Mouse (Mus musculus): Measurements from ENCODE around the gene Batf3.

The Batf3 gene

DNA sequence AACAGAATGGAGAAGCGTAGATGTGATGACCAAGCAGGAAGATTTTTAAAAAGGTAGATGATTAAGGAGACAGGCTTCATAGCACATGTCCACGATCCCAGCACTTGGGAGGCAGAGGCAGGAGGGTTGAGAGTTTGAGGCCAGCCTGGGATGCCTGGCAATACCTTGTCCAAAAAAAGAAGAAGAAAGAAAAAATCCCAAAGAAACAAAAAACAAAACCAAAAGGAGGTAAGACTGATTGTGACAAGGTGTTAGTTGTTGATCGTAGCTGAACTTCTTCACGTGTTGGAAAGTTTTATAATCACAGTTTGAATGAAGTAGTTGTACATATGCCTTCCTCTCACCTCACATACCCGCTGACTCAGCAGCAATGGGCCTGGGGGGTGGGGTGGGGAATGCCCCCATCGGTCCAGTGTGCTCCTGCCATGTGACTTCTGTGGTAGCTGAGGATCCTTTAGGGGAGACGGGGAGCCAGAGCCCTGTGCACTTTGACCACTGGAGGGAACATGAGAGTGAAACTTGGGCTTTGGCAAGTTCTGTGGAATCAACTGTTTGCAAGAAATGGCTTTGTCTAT, 11.3 kb upstream of the Batf3 start:
- DNase-seq (ENCODE audit: low read depth, low spot score): no peak

DNA sequence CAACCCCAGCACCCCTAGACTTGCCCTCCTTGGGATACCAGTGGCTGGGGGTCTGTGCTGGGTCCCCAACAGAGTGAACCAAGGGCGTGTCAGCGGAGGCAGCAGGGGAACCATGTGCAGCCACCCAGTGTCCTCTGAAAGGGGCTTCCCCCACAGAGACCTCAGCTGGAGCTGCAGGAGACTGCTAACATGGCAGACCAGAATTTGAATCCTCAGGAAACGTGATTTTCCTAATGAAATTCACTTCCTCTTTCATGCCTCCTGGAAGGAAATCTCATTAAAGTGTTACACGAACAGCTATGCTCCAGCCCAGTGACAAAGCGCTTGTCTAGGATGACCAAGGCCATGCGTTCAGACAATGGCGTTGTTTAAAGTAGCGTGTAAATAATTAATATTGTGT, 10.7 kb upstream of the Batf3 start:
- DNase-seq (ENCODE audit: low read depth, low spot score): no peak

- DNase-seq (ENCODE audit: low read depth, low spot score): no peak
Observed at GRCm38 (mm10) chr1:191087955-191088354, 9.7 kb upstream of the Batf3 start.

DNA sequence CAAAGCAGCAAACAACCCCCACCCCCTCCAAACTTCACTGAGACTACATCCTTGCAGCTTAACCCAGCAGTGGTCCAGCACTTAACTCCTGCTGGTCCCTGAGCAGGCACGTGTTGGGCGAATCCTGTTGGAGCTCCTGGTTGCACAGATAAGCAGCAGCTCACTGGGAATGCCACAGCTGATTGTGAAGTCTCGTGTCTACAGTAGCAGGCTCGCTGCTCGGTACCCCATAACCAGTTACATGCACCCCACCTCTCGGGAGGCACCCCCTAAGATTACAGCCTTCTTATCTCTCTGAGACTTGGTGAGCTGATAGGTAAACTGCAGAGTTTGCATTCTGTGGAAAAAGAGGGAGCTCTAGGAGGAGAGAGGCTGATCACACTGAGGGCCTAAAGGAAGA, 8.3 kb upstream of the Batf3 start:
- DNase-seq (ENCODE audit: low read depth, low spot score): no peak

- DNase-seq (ENCODE audit: low read depth, low spot score): no peak
Observed at GRCm38 (mm10) chr1:191092050-191092449, 5.6 kb upstream of the Batf3 start.

DNA sequence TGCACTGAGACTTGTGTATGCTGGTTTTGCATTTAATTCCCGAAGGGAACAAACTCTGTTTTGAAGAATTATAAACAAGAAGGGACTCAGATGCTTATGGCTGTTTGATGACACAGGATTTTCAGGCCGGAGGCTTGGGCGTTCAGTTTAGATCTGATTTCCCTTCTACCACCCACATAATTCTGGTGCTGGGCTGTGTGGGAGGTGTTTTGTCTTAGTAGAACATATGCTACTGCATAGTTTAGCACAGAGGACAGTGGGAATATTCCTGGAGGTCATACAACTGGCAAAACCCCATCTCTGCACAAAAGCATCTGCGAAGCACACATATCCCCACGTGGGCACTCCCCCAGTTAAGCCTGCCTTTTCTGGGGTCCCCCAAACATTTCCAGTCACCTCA, 4.1 kb upstream of the Batf3 start:
- no peak for DNase-seq (ENCODE audit: low read depth, low spot score)

GRCm38 (mm10) chr1:191095019-191095418, 2.6 kb upstream of the Batf3 start:
- DNase-seq (ENCODE audit: low read depth, low spot score): no peak

DNA sequence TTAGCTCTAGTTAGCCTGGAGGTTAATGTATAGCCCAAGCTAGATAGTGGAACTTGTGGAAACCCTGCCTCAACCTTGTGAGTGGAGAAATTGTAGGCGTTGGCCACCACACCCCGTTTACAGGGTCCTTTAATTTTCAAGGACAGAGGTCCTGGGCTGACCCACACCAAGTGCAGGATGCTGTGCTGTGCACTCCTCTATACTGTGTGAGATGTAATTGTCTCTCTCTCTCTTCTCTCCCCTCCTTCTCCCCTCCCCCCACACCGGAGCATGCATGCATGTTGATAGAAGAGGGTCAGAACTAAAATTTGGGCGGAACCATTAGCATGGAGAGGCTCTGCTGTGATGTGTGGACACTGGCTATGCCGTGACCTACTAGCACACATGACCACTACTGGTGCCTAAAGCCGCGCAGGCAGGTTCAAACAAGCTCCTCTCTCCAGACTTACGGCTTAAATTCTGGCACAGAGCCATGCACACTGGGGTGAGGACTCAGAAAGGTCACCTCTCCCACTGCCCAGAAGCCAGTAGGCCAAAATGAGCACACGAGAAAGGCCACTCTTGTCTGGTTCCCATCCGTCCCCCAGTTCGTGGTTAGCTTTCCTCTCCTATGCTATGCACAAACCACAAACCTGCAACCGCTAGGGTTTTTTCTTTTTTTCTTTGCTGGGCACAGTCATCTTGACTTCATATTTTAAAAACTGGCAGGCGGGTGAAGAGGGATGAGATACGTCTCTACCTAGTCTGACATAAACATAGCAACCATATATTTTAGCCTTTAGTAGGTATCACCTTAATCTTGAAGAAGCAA, 571 bp upstream of the Batf3 start:
- DNase-seq (ENCODE audit: low read depth, low spot score): peak; percentile 4

DNA sequence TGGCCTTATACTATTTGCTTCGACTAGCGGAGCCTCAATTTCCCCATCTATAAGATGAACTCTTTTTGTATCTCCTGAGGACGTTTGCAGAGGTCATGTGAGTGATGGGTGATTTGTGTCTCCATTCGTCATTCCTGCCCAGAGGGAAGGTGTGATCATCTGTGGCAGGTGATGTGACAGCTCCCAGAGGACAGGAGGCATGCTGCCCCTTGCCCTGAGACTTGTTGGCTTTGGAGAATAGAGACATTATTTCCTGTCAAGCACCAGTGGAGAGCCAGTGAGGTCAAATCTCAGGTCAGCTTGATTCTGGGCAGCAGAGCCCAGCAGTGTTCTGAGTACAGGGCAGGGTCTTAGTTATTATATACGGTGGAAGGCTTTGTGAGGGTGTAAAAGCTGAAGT, 1.5 kb downstream of the Batf3 start:
- DNase-seq (ENCODE audit: low read depth, low spot score): no peak

DNA sequence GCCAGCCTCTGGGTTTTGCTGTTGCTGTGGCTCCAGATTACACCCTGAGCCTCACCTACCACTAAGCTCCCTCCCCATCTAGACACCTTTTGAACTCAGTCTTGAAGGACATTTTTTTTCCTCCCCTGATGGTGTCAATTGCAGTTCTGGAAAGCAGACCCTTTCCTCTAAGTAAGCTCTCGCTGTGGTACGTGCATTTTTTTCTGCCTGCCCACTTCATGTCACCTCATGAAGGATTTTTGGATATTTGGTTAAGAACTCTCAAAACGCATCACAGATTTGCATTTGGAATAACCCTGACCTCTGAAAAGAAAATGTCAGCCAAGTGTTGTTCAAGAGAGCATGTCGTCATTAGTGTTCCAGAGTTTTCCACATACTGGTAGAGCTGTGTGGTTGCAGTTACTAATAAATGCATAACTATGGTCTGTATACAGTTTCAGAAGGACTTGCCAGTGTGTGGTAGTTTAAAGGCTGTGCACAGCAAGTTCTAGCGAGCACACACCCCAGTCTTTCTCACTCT, 2.2 kb downstream of the Batf3 start:
- no peak for DNase-seq (ENCODE audit: low read depth, low spot score)

- no peak for DNase-seq (ENCODE audit: low read depth, low spot score)
Observed at GRCm38 (mm10) chr1:191102730-191103370, 5.2 kb downstream of the Batf3 start.

GRCm38 (mm10) chr1:191105246-191105645, 7.6 kb downstream of the Batf3 start:
- DNase-seq (ENCODE audit: low read depth, low spot score): no peak

- no peak for DNase-seq (ENCODE audit: low read depth, low spot score)
Observed at GRCm38 (mm10) chr1:191107306-191107705, 9.7 kb downstream of the Batf3 start.

DNA sequence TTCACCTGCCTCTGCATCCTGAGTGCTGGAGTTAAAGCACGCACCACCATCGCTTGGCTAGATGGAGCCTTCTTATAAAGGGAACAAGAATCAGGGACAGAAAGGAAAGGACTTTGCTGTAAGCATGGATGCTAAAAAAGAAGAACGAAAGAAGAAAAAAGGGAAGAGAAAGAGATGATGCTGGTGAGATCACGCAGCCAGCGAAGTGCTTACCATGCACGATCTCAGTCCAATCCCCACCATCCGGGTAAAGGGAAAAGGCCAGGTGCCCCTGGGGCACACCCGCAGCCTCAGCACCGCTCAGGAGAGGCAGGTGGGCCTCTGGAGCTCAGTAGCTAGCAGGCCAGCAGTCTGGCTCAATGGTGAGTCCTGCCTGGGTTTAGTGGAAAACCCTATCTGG, 12.3 kb downstream of the Batf3 start:
- DNase-seq (ENCODE audit: low read depth, low spot score): no peak

GRCm38 (mm10) chr1:191111146-191111545, 13.5 kb downstream of the Batf3 start:
- DNase-seq (ENCODE audit: low read depth, low spot score): no peak

- DNase-seq (ENCODE audit: low read depth, low spot score): no peak
Observed at GRCm38 (mm10) chr1:191114868-191115267, 17.2 kb downstream of the Batf3 start.

DNA sequence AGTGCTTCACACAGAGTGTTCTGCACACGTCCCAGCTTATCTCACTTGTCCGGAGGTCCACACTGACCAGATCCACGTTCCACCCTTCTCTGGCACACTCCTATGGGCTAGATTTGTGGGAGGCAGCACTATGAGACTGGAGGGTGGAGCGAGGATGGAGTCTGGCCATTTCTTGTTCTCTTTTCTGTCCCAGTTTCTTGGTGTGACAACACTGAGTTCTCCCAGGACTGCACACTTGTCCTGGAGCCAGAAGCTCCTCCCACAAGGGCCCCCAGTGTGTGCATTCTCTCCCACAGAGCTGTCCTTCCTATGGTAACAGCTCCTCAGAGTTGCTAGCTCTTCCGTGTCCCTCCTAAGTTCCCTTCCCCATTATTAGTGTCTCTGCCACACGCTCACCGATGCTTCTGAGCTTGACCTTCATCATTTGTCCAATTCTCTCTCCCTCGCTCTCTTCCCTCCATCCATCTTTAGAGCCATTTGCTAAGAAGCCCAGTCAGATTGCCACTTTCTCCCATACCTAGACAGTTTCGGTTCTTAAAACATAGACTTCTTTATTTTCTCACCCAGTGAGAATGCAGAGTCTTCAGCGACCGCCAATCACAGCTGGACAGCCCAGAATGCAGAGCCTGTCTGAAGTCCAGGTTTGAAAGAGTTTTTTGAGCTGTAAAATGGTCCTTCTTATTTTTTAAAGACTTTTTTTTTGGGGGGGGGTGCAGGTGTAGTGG, 18.0 kb downstream of the Batf3 start:
- no peak for DNase-seq (ENCODE audit: low read depth, low spot score)

- no peak for DNase-seq (ENCODE audit: low read depth, low spot score)
Observed at GRCm38 (mm10) chr1:191122744-191123143, 25.1 kb downstream of the Batf3 start.

- no peak for DNase-seq (ENCODE audit: low read depth, low spot score)
Observed at GRCm38 (mm10) chr1:191123696-191124095, 26.0 kb downstream of the Batf3 start.

- no peak for DNase-seq (ENCODE audit: low read depth, low spot score)
Observed at GRCm38 (mm10) chr1:191124288-191124687, 26.6 kb downstream of the Batf3 start.

GRCm38 (mm10) chr1:191125811-191126638, 28.4 kb downstream of the Batf3 start:
- DNase-seq (ENCODE audit: low read depth, low spot score): peak; percentile 35
